Mouse (Mus musculus) bone marrow macrophage, adult 2 months (primary cell): ENCODE measurements around the gene Chil1. TPM values are rescaled to one million over a fixed set of nuclear protein-coding genes. Genes with fewer than 3 reads are reported as not detected.

Source experiments
- H3K27ac ChIP-seq: 2 replicates; pipeline ENCODE4 v1.5.1; 2012; ENCODE audit warnings: low read depth, low read length; ENCODE audit not compliant: insufficient read depth
- H3K4me1 ChIP-seq: 2 replicates; pipeline ENCODE4 v1.6.1; 2012; ENCODE audit warnings: low read length; ENCODE audit not compliant: control insufficient read depth, insufficient read depth
- H3K4me3 ChIP-seq: 2 replicates; pipeline ENCODE4 v1.5.1; 2012; ENCODE audit warnings: mild to moderate bottlenecking, low read length, moderate library complexity; ENCODE audit not compliant: insufficient read depth
- CTCF ChIP-seq: IDR thresholded peaks from 2 replicates; pipeline ENCODE4 v1.5.1; 2012; ENCODE audit warnings: low read depth, mild to moderate bottlenecking, low read length, moderate library complexity
- POLR2A ChIP-seq: IDR thresholded peaks from 2 replicates; pipeline ENCODE4 v1.6.1; 2012; ENCODE audit warnings: mild to moderate bottlenecking, low read depth, low read length, borderline replicate concordance
- polyA plus RNA-seq: library from polyadenylated mRNA; stranded (reverse); fragments of >200 nt; gene quantifications from 2 replicates; pipeline ENCODE4 v1.2.4, GENCODE M21; 2012; ENCODE audit not compliant: missing spikeins, insufficient read depth, insufficient read length

Chil1 gene
- polyA plus RNA-seq, 1 experiment, result not detected

GRCm38 (mm10) chr1:134226739-134227138 is 44.8 kb downstream of the Chil1 start:
- Histone ChIP-seq H3K4me3 (no peak overlapping the region), H3K27ac (no peak overlapping the region), H3K4me1 (no peaks in the 10 kb centered on the region)
- no peak for TF ChIP-seq POLR2A
- TF ChIP-seq CTCF, result no peak

GRCm38 (mm10) chr1:134229806-134230575 is 48.0 kb downstream of the Chil1 start:
- Histone ChIP-seq H3K4me1 (no peaks in the 10 kb centered on the region), H3K4me3 (no peak overlapping the region), H3K27ac (no peak overlapping the region)
- no peak for TF ChIP-seq POLR2A
- TF ChIP-seq CTCF, result no peak

- Histone ChIP-seq H3K4me3 (no peak overlapping the region), H3K27ac (no peak overlapping the region), H3K4me1 (no peaks in the 10 kb centered on the region)
- TF ChIP-seq POLR2A (no peak), CTCF (no peak)
These were observed 48.8 kb downstream of the Chil1 start for GRCm38 (mm10) chr1:134230638-134231228.

- no peaks in the 10 kb centered on the region for H3K4me1 ChIP-seq
- H3K27ac ChIP-seq, result no peak overlapping the region
- TF ChIP-seq CTCF, result no peak
- no peak for TF ChIP-seq POLR2A
- H3K4me3 ChIP-seq, result no peak overlapping the region
These were observed 49.3 kb downstream of the Chil1 start for GRCm38 (mm10) chr1:134231270-134231669.

GRCm38 (mm10) chr1:134231681-134232080 is 49.7 kb downstream of the Chil1 start:
- TF ChIP-seq POLR2A (no peak), CTCF (no peak)
- no peaks in the 10 kb centered on the region for H3K4me1 ChIP-seq
- no peak overlapping the region for H3K27ac ChIP-seq

GRCm38 (mm10) chr1:134232326-134232725 is 50.4 kb downstream of the Chil1 start:
- no peak overlapping the region for H3K27ac ChIP-seq
- no peak for TF ChIP-seq POLR2A
- TF ChIP-seq CTCF, result no peak
- no peaks in the 10 kb centered on the region for H3K4me1 ChIP-seq
- H3K4me3 ChIP-seq, result no peak overlapping the region

More at GRCm38 (mm10) chr1:134231681-134232080, 49.7 kb downstream of the Chil1 start:
- H3K4me3 ChIP-seq, result no peak overlapping the region

GRCm38 (mm10) chr1:134232778-134233531 is 51.0 kb downstream of the Chil1 start:
- no peak overlapping the region for H3K27ac ChIP-seq
- H3K4me3 ChIP-seq, result no peak overlapping the region
- H3K4me1 ChIP-seq, result no peaks in the 10 kb centered on the region
- TF ChIP-seq CTCF (no peak), POLR2A (no peak)

GRCm38 (mm10) chr1:134233681-134234454 is 51.9 kb downstream of the Chil1 start:
- no peaks in the 10 kb centered on the region for H3K4me1 ChIP-seq
- no peak overlapping the region for H3K27ac ChIP-seq
- no peak overlapping the region for H3K4me3 ChIP-seq
- no peak for TF ChIP-seq POLR2A
- no peak for TF ChIP-seq CTCF

GRCm38 (mm10) chr1:134234455-134235390 is 52.7 kb downstream of the Chil1 start:
- Histone ChIP-seq H3K27ac (no peak overlapping the region), H3K4me3 (no peak overlapping the region), H3K4me1 (no peaks in the 10 kb centered on the region)
- TF ChIP-seq POLR2A (no peak), CTCF (no peak)
